Mouse (Mus musculus): Measurements from ENCODE around the gene Iqschfp.

The Iqschfp gene

DNA sequence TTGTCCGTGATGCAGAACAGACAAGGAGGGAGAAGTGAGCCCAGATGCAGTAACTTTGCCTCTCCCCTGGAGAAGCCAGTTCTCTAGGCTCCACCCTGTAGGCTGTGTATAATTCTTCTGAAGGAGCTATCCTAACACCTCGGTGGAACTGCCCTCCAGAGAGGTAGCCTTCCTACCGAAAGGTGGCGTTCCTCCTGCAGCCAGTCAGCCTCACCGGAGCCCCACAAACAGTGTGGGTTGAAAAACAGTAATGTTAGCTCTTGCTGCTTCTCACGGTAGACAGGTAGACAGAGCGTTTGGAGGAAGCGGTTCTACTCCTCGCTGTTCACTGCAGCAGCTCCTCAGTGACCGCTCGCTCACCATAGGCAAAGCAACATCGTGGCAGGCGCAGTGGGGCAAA is 689.6 kb downstream of the Iqschfp start:
- DNase-seq: no peak

DNA sequence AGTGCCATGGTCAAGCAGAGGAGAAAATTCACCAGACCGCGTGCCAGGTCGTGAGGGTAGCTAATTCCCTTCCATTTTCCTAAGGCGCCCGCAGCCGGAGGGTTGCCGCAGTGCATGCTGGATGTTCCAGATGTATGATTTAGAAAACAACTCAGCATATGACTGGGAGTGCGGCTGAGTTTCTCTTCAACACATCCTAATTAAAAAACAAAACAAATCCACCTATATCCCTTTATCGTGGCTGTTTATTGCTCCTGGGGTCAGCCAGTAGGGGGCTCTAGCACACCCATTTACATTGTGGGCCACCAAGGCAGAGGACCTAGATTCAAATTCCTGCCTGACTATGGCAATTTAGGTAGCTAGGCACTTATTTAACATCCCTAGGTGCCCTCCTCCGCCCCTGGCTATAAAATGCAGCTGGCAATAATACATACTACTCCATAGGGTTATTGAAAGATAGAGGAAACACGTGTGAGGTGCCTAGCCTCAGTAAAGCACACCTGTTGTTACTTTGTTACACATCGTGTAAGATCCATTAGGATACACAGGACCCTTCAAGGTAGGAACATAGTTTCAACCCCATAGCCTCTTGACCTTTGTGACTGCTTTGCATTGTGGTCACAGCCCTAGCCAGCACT is 690.2 kb downstream of the Iqschfp start:
- no peak for DNase-seq

DNA sequence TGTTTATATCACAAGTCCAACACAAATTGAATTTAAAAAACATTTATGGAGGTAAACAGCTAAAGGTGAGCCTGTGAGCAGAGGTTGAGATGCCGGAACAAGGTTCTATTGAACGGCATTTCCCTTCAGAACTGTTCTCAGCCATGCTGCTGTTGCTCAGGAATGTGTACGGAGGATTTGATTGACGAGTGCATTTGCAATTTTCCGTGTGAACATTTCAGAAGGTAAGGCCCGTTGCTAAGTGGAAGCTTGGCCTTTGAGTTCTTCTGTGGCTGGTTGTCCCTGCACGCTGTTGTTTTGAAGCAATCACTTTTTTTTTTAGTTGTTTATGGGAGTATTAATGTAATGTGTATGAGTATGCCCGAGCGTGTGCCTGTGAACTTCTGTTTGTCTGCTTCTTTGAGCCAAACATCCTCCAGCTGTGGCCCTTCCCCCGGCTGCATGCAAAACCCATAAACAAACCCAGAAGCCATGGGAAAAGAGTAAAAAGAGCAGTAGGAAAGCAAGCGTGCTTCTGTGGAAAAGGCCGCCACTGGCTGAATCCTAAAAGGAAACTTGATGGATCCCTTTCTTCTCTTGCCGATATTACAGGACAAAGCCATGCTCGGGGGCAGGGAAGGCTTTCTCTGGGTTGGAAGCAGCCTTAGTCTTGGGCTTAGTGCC is 691.1 kb downstream of the Iqschfp start:
- no peak for DNase-seq

DNA sequence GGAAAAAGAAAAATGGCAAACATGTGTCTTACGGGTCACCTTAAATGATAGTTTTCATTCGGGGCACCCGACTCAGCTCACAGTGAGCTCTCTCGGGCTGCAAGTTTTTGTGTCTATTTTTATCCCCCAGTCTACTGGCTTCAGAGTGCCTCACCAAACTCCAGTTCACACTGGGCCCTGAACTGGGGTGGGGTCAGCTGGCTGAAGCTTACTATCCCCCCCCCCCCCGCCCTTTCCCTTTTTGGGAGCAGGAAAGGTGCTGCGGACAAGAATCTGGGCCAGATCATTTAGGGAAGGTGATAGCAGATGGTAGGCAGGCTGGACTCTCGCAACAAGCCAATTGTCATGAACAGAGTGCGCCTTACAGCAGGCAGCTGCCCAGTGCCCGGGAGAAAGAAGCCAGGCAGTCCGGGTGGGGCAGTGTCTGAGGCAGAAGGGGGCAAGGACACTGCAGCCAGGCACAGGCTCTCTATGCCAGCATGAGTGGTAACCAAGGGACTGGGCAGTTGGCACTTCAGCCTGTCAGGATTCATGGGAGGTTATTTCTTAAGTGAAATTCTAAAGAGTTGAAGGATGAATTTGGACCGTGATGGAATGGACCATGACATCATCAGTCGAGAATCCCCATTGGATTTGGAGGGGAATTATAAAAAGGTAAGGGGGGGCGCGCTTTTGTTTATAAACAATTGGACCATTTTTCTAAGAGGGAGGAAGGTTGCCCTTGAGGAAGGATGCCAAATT is 691.9 kb downstream of the Iqschfp start:
- no peak for DNase-seq

DNA sequence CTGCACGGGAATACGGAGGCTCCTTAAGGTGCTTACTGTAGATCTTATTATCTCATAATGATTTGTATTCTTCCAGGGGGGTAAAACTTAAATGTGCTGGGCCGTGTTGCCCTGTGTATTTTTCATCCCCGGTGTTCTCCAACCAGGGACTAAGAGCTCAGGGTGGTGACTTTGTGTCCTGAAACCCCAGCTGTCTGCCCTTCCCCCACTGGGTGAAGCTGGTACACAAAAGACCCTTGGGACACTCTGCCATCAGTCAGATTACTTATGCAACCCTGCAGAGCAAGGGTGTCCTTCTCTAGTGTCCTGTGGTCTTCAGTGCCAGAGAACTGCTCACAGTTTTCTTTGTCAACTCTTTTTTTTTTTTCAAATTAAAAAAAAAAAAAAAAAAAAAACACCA is 693.2 kb downstream of the Iqschfp start:
- no peak for DNase-seq

DNA sequence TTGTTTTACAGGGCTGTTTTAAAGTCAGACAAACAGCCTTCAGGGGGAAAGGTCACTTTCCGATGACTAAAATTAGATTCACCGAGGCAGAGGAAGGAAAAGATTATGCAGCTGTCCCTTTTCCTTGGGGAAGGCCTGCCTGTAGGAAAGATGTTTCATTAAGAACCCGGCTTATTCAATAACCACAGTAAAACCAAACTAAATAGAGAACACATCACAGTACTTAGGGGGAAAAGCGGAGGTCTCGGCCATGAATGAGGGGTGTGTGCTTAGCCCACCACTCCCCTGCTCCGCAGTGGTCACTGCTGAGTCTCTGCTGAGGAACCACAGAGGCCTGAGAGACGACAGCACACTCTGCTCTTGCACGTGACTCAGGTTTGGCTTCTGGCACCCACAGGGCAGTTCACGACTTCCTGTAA is 694.6 kb downstream of the Iqschfp start:
- DNase-seq: no peak

DNA sequence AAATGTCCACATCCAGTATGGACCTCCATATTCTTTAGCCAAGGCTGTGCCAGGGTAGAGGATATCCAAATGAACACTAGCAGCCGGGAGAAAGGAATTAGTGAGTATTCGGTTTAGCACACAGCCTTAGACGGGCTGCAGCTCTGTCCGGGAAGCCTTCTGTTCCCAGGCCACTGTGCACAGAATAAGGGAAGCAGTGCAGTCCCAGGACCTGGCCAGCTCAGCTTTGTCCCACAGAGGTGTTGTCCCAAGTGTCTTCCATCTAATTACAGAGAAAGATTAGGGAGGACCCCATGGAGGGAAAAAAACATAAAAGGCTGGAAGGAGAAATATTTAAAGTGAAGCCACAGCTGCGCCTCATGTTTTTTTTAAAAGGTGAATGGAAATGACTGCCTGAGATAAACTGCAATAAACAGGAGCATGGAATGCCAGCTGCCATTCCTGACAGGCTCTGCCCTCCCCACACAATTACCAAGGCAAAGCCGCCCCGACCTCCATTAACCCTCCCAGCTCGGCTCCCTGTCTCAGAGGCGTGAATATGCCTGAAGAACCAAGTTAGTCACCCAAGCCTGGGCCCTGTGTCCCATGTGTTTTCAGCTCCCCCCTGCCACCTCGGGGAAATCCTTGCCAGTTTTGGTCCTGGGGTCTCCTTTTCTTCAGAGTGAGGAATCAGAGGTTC is 695.7 kb downstream of the Iqschfp start:
- DNase-seq: no peak

DNA sequence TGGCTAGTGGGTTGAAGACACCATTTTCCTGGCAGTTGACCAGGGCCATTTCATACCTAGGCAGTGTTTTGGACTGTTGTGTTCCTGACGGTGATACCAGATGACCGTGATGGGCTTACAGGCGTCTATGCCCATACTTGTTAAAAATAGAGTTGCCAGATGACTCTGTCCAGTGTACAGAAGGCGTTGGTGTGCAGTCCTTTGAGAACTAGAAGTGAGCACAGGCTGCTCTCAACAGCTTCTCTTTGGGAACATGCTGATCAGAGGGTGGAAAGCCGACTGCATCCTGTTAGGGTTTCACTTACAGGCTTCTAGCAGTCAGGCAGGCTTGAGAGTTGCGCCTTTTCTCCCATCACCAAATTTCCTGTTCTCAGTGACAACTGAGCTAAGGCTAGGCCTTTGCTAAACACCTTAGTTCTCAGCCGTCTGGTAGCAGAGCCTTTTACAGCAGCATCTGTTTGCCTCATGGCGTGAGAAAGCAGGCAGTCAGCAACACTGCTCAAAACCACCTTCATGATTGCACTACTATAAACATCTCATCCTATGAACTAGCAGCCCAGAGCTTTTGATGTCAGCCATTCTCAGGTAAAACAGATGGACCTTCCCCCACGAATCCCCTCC is 697.3 kb downstream of the Iqschfp start:
- no peak for DNase-seq

DNA sequence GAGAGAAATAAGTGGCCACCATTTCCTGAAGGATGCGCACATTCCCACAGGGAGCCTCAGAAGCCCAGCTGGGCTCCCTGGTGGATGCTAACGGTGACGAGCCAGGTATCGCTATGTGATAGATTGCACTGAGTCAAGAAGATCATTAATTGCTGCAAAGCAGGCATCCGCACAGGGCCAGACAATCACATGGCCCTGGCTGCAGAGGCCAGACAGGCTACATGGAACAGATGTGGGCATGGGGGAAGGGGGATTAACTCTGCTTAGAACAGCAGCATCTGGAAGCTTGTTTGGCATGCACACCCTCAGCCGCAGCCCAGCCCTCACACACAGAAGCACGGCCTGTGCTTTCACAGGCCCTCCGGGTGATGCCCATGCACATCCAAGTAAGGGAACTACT is 698.4 kb downstream of the Iqschfp start:
- no peak for DNase-seq

DNA sequence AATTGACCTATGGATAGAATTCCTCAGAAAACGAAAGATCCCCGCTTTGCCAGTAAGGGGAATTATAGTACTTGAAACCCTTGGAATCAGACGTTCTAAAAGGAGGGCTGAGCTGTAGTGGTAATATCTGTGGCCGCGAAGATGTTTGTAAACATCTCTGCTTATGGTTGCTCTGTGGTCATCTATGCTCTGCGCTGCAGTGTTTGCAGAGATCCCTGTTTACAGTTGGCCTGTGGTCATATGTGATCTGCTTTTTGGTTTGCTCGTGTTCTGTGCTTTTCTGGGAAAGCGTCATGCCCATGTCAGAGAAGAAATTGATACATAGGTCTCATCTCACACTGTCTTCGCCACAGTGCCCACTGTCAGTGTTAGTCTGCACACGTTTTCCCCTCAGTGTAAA is 700.5 kb downstream of the Iqschfp start:
- no peak for DNase-seq

DNA sequence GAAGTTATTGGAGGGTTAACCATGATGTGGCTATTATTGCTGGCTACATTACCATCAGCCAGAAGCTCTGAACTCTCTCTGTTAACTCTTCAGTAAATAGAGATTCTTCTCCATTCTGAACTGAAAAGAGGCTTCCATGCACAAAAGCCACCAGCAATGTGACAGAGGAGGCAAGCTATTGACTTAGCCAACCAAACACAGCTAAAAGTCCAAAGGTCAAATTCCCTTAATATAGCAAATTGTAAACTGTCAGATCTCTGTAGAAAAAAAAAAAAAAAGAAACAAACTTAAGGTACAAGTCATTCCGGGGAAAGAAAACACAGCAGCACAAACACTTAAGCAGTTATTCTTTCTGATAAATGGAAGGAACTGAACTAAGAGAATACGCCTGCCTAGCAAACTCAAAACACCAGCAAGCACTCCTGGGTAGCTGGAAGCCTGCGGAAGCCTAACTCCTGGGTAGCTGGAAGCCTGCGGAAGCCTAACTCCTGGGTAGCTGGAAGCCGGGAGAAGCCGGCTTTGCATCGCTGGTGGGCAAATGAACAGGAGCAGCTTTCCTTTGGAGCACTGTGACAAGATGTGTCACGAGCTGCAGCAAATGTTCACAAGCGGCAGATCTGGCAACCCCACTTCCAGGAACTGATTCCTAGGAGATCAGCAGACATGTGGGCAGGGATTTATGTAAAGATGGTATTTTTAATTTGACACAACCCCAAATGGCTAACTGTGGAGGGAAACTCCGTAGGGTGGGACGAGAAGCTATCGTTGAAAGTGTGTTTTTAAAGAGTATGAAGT is 701.2 kb downstream of the Iqschfp start:
- DNase-seq: no peak

DNA sequence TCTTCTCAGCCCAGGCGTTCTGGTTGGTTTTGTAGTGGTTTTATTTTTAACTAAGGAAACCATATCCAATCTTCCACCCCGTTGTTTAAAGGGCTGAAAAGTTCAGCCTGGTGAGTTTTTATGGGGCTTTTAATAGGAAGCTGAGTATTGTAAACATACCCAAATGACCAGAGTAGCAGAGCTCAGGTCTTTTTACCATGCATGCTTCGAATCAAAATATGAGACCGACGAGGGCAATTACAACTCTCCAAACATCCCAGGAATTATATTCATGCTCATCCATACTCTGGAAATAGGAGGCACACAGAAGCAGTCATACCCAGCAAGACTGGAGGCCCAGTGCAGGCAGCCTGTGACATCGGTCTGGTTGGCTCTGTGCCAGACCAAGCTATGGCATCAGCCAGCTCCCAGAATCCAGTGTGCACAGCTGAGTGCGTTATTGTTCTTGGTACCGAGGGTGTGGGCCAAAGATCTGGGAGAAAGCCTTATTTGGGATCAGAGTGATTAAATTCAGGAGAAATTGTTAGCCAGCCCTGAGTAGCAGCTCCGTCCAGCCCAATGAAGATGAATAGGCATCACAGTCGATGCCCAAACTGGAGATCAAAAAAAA is 703.4 kb downstream of the Iqschfp start:
- DNase-seq: no peak

DNA sequence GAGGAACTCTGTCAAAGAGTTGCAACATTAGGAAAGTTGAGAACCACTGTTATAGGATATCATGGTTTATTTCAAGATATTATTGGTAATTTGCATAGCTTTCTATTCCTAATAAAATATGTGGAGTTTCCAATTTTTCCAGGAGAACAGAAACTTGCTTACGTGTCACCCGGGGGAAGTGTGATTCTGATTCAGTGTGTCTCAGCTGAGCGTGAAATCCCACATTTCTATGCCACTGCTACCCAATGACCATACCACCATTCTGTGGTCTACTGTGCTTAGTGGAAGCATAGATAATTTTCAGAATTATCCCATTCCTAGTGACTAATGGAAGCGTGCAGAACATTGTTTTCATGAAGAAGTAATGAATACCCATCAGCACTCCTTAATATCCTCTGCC is 704.9 kb downstream of the Iqschfp start:
- DNase-seq: no peak

DNA sequence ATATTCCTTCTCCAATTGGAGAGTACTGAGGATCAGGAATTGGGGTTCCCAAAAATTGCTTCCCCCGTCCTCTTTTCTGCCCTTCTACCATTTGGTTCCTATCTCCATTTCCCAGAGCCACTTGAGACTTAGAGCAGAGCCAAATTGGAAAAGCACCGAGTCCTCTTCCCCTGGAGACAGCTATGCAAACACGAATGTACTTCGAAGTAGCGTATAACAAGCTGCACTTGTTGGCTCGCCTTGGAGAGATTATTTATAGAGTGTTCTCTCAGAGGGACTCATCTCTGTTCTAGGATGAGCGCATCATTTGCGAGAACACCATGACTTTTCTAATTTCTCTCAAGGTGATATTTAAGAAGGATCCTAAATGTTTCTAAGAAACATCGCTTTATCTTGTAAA is 710.9 kb downstream of the Iqschfp start:
- DNase-seq: no peak

DNA sequence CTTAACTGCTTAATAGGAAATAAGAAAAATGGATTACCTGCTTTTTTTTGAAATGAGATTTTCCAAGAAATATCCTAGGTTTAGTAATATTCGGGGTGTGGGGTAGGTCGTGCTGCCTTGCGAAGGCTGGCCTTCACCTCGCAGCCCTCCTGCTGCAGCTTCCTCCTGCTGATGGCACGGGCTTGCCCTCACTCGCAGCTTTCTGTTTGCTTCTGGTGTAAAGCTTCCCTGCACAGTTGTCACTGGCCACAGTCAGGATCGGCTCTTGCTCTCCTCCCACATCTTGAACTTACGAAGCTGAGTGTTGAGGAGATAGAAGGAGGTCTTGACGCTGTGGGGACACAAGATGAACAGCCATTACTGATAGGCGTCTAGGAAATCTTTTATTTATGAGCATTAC is 712.4 kb downstream of the Iqschfp start:
- no peak for DNase-seq

DNA sequence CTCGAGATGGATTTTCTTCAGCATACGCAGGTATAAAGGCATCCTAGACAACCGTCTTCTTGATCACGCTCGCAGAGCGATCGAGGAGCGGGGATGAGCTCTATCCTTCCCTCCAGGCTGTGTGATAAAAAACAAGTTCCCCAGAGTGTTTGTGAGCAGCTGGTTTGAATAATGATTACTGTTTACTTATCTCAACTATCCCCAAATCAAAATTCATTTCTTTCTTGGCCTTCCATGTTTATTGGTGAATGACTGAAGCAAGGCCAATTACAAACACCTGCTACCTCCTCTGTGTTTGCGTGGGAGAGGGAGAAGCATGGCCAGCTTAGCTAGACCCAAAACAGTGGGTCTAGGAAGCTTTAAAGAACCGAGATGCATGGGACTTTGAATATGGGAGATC is 712.9 kb downstream of the Iqschfp start:
- DNase-seq: no peak

DNA sequence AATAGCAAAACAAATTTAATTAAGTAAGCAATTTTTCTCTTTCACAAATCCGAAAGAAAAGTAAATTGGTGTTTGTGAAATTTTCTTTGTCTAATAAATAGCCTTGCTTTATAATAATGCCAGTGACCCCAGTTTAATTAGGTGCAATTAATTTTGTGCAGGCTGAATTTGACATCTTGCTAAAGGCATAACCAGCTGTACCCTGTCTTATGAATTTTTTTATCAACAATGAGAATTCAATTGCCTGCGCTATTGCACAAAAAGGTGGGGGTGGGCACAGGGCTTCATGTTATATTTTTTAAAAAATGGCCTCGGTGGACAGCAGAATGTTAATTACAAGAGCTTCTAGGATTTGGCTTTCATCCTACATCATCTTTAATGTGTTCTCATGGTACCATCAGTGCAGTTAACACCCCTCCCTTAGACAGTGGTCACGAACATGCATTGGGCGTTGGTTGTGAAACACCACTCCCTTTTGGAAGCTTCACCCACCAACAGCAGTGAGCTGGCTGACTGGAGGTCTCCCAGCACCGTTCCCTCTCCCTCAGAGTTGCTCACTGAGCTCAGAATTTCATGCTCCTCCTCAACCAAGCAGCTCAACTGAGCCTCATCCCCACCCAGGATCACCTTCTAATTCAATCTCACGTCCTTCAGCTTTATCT is 714.0 kb downstream of the Iqschfp start:
- no peak for DNase-seq

DNA sequence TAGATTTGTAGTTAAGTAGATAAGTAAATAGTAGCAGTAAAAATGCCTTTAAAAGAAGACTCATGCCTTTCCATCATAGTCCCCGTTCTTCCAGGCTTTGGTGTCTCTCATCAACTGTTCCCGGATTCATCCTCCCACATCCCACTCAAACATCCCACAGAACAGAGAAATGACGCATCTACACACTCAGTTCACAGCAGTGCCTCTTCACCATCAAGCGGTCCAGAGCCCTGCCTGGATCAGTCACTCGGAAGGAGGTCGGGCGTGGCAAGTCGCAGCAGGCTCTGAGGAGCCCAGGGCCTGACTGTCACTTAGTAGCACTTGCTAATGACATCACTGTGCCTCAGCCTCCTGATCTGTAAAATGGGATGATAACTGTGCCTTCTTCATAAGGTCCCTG is 714.7 kb downstream of the Iqschfp start:
- no peak for DNase-seq

DNA sequence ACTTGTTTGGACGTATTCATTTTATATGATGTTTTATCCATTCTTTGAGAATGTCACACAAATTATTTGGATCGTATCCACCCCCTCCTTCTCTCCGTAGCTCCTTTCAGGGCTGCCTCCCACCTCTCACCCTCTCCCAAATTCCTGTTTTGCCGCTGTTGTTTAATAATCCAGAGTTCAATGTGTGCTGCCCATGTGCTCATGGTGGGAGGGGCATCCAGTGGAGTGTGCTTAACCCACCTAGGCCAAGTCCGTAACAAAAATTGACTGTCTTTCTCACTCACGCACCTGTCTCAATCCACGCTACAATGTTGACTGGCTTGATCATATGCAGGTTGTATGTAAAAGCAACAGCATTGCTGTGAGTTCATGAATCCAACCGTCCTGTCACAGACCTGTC is 715.3 kb downstream of the Iqschfp start:
- DNase-seq: no peak

DNA sequence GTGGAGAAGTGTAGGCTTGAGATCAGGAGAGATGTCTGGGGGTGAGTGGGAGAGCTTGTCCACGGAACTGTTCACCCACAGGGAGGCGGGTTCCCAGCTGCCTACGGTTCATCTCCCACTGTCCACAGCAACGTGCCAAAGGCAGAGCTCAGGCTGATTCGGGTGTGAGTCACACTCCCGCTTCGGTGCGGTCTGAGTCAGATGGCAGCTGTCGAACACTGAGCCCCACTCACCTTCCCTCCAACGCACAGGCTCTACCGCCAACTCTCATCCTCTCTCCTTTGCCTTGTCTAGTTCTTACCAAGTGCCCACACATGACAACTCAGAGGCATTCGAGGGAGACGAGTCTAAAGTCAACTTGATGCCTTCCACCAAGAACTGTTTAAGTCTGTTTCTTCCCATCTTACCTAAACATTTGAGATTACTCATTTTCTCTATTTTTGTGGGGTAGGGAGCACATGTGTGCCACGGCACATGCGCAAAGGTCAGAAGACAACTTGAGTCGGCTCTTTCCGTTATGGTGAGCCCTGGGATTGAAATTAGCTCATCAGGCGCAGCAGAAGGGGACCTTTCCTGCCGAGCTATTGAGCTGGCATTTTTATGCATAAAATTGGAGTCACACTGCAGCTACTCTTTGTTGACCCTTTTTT is 716.9 kb downstream of the Iqschfp start:
- no peak for DNase-seq

DNA sequence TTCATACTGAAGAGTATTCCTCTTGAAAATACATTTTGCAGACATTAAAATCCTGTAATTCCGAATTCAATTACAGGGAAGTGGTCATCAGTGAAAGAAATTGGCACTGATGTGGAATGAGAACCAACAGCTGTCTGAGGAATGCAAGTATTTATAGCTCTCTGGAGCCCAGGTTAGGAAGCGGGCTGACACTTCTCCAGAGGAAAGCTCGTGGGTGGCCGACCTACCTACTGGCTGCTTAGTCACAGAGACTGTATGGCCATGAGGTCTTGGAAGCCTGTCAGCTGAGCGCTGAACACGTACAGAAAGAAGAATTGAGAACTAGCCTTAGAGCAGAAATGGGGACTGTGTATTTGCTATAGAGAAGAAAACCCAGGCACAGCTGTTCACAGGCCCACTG is 718.0 kb downstream of the Iqschfp start:
- DNase-seq: no peak

Measured in kidney, adult 18-20 months (tissue).